Mouse (Mus musculus): ENCODE measurements around the gene Slc7a5. TPM values are rescaled to one million over a fixed set of nuclear protein-coding genes. Genes with fewer than 3 reads are reported as not detected.

The Slc7a5 gene
- polyA plus RNA-seq, 1 experiment from 2014 or later: 8.9 TPM

DNA sequence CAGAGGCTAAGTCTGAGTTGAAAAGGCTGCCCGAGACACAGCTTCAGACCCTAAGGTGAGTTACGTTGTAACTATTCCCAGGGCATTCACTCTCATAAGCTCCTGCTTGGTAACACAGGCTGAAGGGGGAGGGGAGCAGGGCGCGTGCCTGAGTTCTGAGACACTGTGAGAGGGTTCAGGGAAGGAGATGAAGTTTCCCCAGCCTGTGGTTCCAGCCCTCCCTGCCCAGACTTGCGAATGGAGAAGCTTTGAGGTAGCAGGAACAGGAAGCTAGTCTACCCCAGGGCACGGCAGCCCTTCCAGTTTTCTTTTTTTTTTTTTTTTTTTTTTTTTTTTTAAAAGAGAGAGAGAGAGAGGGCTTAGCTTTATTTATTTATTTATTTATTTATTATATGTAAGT lies 46.2 kb downstream of the Slc7a5 start:
- H3K36me3 ChIP-seq (ENCODE audit: control insufficient read depth, insufficient read depth, low read length): no peaks in the 10 kb centered on the region
- no peak for TF ChIP-seq CTCF (IDR thresholded peaks at IDR 0.05; ENCODE audit: low read depth)
- TF ChIP-seq EP300 (optimal IDR thresholded peaks at IDR 0.05): no peak
- H3K9ac ChIP-seq (ENCODE audit: low read length): no peak overlapping the region
- WGBS: 47% methylated on average over 6 of the region's 6 CpGs
- no peaks in the 10 kb centered on the region for H3K4me1 ChIP-seq (replicated peaks; ENCODE audit: control insufficient read depth, insufficient read depth)
- H3K4me3 ChIP-seq (ENCODE audit: low read depth, low read length): no peak overlapping the region
- no peaks in the 10 kb centered on the region for H3K9me3 ChIP-seq (ENCODE audit: control insufficient read depth, low read length)
- no peak overlapping the region for H3K27ac ChIP-seq (replicated peaks)
- no peaks in the 10 kb centered on the region for H3K27me3 ChIP-seq (ENCODE audit: control insufficient read depth, insufficient read depth, low read length)
- H3K4me2 ChIP-seq (replicated peaks; ENCODE audit: low read depth): no peak overlapping the region
- ATAC-seq (ENCODE audit: low FRiP score, low TSS enrichment): no peak
- peak; percentile 32 for DNase-seq (ENCODE audit: low spot score)

DNA sequence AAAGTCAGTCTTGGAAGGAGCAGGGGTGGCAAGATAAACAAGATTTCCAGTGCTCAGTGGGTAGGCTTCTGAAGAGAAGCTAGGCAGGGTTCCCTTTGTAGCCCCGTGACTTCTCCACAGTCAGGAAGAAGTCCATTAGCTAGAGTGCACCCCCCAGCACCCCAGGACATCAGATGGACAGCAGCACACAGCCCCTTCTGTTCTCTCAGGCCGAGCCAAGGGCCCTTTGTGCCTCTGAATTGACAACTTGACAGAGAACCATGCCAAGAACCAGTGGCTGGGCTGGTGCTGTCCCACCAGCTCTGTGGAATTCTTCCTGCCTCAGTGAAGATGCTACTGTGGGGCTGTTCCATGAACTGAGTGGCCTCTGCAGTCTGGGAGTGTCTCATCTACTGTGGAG lies 49.7 kb downstream of the Slc7a5 start:
- no peaks in the 10 kb centered on the region for H3K36me3 ChIP-seq (ENCODE audit: control insufficient read depth, insufficient read depth, low read length)
- no peak overlapping the region for H3K27ac ChIP-seq (replicated peaks)
- no peaks in the 10 kb centered on the region for H3K4me1 ChIP-seq (replicated peaks; ENCODE audit: control insufficient read depth, insufficient read depth)
- no peak overlapping the region for H3K4me2 ChIP-seq (replicated peaks; ENCODE audit: low read depth)
- TF ChIP-seq CTCF (IDR thresholded peaks at IDR 0.05; ENCODE audit: low read depth) (no peak), EP300 (optimal IDR thresholded peaks at IDR 0.05) (no peak)
- ATAC-seq (ENCODE audit: low FRiP score, low TSS enrichment): no peak
- H3K4me3 ChIP-seq (ENCODE audit: low read depth, low read length): no peak overlapping the region
- H3K27me3 ChIP-seq (ENCODE audit: control insufficient read depth, insufficient read depth, low read length): no peaks in the 10 kb centered on the region
- no peaks in the 10 kb centered on the region for H3K9me3 ChIP-seq (ENCODE audit: control insufficient read depth, low read length)
- no peak for DNase-seq (ENCODE audit: low spot score)
- 46% methylated on average over 2 of the region's 2 CpGs for WGBS
- H3K9ac ChIP-seq (ENCODE audit: low read length): no peak overlapping the region

DNA sequence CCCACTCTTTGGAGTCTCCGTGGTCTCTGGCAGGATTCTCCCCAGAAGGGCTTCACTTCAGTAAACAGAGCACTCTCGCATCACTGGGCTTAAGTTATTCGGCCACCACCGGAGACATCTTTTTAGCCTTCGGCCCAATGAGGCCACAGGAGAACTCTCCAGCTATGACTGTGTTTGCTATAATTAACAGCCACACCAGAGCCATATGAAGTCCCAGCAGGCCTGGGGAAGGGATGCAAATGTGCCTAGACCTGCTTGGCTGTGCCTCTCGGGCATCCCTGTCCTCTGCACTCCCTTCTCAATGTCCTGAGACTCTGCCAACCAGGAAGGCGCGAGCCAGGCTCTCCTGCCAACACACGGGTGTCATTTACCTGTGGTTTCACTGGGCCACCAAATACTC lies 50.2 kb downstream of the Slc7a5 start:
- DNase-seq (ENCODE audit: low spot score) (no peak), ATAC-seq (ENCODE audit: low FRiP score, low TSS enrichment) (no peak)
- no peaks in the 10 kb centered on the region for H3K36me3 ChIP-seq (ENCODE audit: control insufficient read depth, insufficient read depth, low read length)
- WGBS: 64% methylated on average over 9 of the region's 9 CpGs
- no peak overlapping the region for H3K27ac ChIP-seq (replicated peaks)
- no peak overlapping the region for H3K9ac ChIP-seq (ENCODE audit: low read length)
- no peak overlapping the region for H3K4me2 ChIP-seq (replicated peaks; ENCODE audit: low read depth)
- no peaks in the 10 kb centered on the region for H3K27me3 ChIP-seq (ENCODE audit: control insufficient read depth, insufficient read depth, low read length)
- H3K4me3 ChIP-seq (ENCODE audit: low read depth, low read length): no peak overlapping the region
- H3K4me1 ChIP-seq (replicated peaks; ENCODE audit: control insufficient read depth, insufficient read depth): no peaks in the 10 kb centered on the region
- H3K9me3 ChIP-seq (ENCODE audit: control insufficient read depth, low read length): no peaks in the 10 kb centered on the region
- TF ChIP-seq CTCF (IDR thresholded peaks at IDR 0.05; ENCODE audit: low read depth) (no peak), EP300 (optimal IDR thresholded peaks at IDR 0.05) (no peak)

DNA sequence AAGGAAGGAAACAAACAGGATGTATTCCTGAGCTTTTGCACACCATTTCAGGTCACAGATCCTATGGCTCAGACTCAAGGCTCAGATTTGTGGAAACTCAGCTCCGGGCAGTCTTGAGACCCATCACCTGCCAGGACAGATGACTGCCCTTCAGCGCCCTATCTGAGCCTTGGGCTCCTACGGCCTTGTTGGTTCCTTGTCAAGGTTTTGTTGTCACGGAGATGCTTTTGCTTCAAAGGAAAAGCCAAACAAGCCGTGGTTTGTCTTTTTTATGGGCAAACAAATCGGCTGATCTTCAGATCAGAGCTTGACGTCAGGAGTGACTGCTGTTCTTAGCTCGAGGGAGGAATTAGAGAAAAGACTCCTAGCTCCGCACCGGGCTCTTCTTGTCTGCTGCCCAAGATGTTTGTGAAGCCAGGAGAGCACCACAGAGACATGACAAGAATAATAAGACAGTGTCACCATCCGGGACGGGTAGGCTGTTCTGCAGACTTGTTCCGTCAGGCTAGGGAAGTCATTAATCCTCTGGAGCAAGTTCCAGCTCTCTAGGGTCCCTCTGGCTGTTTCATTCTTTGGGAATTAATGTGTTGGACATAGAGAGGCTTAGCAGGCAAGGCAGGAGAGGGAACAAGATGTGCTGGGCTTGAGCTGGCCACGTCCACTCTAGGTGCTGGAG lies 51.3 kb downstream of the Slc7a5 start:
- Histone ChIP-seq H3K27me3 (ENCODE audit: control insufficient read depth, insufficient read depth, low read length) (no peaks in the 10 kb centered on the region), H3K4me1 (replicated peaks; ENCODE audit: control insufficient read depth, insufficient read depth) (no peaks in the 10 kb centered on the region), H3K4me3 (ENCODE audit: low read depth, low read length) (no peak overlapping the region), H3K9ac (ENCODE audit: low read length) (no peak overlapping the region), H3K36me3 (ENCODE audit: control insufficient read depth, insufficient read depth, low read length) (no peaks in the 10 kb centered on the region), H3K27ac (replicated peaks) (no peak overlapping the region; the same call in 1 of the 2 replicates), H3K9me3 (ENCODE audit: control insufficient read depth, low read length) (no peaks in the 10 kb centered on the region), H3K4me2 (replicated peaks; ENCODE audit: low read depth) (no peak overlapping the region)
- no peak for DNase-seq (ENCODE audit: low spot score)
- TF ChIP-seq EP300 (optimal IDR thresholded peaks at IDR 0.05) (no peak), CTCF (IDR thresholded peaks at IDR 0.05; ENCODE audit: low read depth) (no peak)
- 62% methylated on average over 14 of the region's 14 CpGs for WGBS
- ATAC-seq (ENCODE audit: low FRiP score, low TSS enrichment): no peak

DNA sequence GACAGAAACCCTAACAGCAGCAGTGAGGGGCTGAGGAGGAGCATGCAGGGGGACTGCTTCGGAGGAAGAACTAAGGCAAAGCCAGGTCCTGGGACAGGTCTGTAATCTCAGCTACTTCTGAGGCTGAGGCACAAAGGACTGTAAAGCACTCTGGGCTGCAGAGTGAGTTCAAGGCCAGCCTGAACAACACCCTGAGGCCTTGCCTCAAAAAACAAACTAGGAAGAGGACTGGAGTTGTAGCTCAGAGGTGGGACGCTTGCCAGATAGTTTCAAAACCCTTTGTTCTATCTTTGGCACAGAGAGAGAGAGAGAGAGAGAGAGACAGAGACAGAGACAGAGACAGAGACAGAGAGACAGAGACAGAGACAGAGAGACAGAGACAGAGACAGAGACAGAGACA lies 53.9 kb downstream of the Slc7a5 start:
- ATAC-seq (ENCODE audit: low FRiP score, low TSS enrichment) (no peak), DNase-seq (ENCODE audit: low spot score) (no peak)
- WGBS: 67% methylated on average over 2 of the region's 2 CpGs
- Histone ChIP-seq H3K27me3 (ENCODE audit: control insufficient read depth, insufficient read depth, low read length) (no peaks in the 10 kb centered on the region), H3K4me1 (replicated peaks; ENCODE audit: control insufficient read depth, insufficient read depth) (no peaks in the 10 kb centered on the region), H3K9ac (ENCODE audit: low read length) (no peak overlapping the region), H3K9me3 (ENCODE audit: control insufficient read depth, low read length) (no peaks in the 10 kb centered on the region), H3K27ac (replicated peaks) (no peak overlapping the region), H3K4me3 (ENCODE audit: low read depth, low read length) (no peak overlapping the region), H3K36me3 (ENCODE audit: control insufficient read depth, insufficient read depth, low read length) (no peaks in the 10 kb centered on the region), H3K4me2 (replicated peaks; ENCODE audit: low read depth) (no peak overlapping the region)
- TF ChIP-seq CTCF (IDR thresholded peaks at IDR 0.05; ENCODE audit: low read depth) (no peak), EP300 (optimal IDR thresholded peaks at IDR 0.05) (no peak)

DNA sequence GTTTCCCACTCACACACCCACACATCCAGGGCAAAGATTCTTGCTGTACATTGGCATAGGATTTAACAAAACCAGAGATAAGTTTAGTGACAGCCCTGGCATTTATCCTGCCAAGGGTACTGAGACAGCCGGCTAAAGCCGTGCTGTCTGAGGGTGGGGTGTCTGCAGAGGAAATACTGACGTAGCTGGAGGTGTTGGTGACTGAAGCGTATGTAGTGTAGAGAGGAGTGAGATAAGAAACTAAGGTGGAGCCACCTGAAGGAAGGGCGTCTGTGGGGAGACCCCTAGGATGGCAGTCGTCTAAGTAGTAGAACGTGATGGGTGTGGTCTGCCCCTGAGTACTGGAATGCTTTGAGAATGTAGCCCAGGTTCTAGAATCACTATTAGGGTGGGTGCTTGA lies 55.0 kb downstream of the Slc7a5 start:
- Histone ChIP-seq H3K9me3 (ENCODE audit: control insufficient read depth, low read length) (no peaks in the 10 kb centered on the region), H3K36me3 (ENCODE audit: control insufficient read depth, insufficient read depth, low read length) (no peaks in the 10 kb centered on the region), H3K9ac (ENCODE audit: low read length) (no peak overlapping the region), H3K27ac (replicated peaks) (no peak overlapping the region), H3K4me1 (replicated peaks; ENCODE audit: control insufficient read depth, insufficient read depth) (no peaks in the 10 kb centered on the region), H3K4me3 (ENCODE audit: low read depth, low read length) (no peak overlapping the region), H3K27me3 (ENCODE audit: control insufficient read depth, insufficient read depth, low read length) (no peaks in the 10 kb centered on the region), H3K4me2 (replicated peaks; ENCODE audit: low read depth) (no peak overlapping the region)
- WGBS: 37% methylated on average over 7 of the region's 7 CpGs
- ATAC-seq (ENCODE audit: low FRiP score, low TSS enrichment) (peak; percentile 14; the same call in 1 of the 2 replicates), DNase-seq (ENCODE audit: low spot score) (no peak)
- TF ChIP-seq CTCF (IDR thresholded peaks at IDR 0.05; ENCODE audit: low read depth) (no peak), EP300 (optimal IDR thresholded peaks at IDR 0.05) (no peak)

All from stomach, postnatal 0 days (tissue).